Mouse (Mus musculus): ENCODE data around the gene Cdca8. TPM values are rescaled to one million over a fixed set of nuclear protein-coding genes. Genes with fewer than 3 reads are reported as not detected.

Gene Cdca8
- polyA plus RNA-seq (2012; rRNA removed): 62.8 and 68.2 TPM in 2 replicates

DNA sequence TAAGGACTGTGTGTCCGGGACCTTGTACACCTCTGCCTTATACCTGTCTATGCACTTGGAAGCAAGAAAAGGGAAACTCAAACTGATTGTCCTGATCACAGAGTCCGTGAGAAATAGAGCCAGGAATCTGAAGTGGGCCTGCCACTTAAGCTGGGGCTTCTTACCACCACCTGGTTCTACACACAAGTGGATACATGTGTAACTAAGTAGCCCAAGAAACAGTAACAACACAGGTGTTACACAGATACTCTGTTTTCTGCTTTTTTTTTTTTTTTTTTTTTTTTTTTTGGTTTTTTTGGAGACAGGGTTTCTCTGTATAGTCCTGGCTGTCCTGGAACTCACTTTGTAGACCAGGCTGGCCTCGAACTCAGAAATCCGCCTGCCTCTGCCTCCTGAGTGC lies at the start of gene Cdca8:
Gene Cdca8 (minus strand): TSS at position 101 of the 400 bp plus-strand sequence.

DNA sequence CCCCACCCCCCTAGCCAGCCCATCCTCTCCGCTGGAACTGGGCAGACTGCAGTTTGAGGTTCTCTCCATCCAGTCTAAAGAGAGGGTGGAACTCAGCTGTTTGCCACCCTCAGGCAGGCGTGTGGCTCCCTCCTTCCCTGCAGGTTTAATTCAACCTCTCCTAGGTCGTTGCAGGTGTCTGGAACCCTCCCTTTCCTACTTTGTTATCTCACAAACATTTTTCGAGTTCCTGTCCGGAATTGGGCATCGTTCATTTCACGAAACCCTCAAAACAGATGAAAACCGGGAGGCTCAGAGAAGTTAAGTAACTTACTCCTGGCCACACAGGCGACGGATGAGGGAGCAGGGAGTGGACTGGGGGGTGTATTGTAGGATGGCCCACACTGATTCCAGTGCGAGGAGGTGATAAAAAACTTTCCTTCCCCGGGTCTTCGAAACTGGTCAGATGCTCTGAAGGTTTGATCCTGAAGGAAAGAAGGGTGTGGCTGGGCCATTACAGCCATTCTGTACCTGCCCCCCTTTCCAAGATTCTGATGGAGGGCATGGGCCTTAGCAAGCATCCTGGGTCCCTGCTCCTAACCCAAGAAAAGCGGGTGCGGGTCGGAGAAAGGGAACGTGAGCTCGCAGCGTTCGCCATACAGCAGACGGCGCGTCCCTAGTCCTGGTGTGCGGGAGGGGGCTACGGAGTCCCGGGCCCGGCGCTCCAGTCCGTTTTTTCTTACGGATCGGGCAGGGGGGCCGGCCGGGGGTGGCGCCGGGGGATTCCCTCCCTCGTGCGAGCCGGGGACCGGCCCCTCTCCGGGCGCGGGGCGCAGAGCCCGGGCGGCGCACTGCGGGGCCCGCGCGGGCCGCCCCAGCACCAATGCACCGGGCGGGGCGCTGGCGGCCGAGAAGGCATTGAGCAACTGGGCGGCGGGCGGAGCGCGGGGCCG lies 46.8 kb upstream of the Cdca8 start, which contains the start of gene Rspo1:
Gene Rspo1 (plus strand): TSS at position 760 of the 932 bp plus-strand sequence.

DNA sequence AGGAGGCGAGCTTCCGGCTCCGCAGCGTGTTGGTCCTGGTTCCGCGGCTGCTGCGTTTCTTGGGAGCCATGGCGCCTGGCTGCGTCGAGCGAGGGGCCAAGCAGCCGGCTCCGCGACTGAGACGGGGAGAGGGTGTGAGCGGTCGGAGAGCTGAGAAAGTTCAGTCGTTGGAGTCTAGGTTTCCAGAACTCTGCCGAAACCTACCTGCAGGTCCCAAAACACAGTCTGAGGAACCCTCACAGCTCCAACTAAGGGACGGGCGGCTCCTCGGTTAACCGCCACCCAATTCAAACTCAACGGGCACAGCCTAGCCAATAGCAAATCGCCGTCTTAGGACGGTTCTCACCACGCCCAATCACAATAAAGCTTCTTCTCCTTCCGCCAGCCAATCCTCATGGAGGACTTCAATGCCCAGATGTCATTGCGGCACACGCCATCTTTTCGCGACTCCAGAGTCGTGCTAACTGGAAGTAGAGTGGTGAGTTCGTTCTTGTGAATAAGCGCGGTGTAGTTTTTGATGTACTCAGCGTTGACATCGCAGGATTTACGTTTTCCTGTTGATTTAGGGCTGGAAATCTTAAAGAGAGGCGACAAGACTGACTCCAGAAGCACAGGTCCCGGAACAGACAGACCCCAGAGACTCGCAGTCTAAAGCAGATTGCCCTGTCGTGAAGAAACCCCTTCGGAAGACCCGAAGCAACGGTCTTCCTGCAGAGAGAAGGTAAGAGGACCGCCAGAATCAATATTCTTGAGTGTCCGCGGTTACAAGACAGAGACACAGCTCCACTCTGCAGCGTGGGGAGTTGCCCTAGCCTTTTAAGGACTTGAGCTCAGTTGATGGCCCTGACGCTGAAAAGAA lies 2.3 kb downstream of the Cdca8 start, which contains the start of gene 9930104L06Rik:
Gene 9930104L06Rik (plus strand): TSS at position 436 of the 859 bp plus-strand sequence.

DNA sequence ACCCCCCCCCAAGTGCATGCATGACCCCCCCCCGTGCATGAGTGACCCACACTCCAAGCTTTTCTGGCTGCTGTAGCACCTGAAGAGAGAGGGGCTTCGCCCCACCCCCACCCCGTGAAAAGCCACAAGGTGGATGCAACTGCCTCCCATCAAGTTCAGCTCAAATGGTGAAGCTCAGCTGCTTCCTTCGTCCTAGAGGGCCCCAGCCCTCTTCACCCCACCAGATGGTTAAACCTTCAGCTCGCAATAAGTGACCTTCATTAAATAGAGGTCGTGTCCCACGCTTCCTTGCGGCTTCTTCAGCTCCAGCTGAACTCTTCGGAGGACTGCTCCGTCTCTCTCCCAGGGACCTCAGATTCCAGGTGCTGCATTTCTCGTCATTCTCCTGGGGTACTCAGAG lies 58.5 kb downstream of the Cdca8 start, which contains the start of gene Epha10:
Gene Epha10 (plus strand): TSS at position 301 of the 400 bp plus-strand sequence.

Other genes with a start within 250 kb of the Cdca8 start
- 18.1 and 18.4 TPM in 2 replicates for gene Utp11, start 245.7 kb downstream of the Cdca8 start, polyA plus RNA-seq (2012; rRNA removed)
- gene Fhl3, start 238.6 kb downstream of the Cdca8 start, polyA plus RNA-seq (2012; rRNA removed): 2.5 and 3.4 TPM in 2 replicates
- 46.1 and 50.2 TPM in 2 replicates for gene Sf3a3, start 224.5 kb downstream of the Cdca8 start, polyA plus RNA-seq (2012; rRNA removed)
- 29.7 and 37.7 TPM in 2 replicates for gene Inpp5b, start 197.5 kb downstream of the Cdca8 start, polyA plus RNA-seq (2012; rRNA removed)
- gene Mtf1, start 137.2 kb downstream of the Cdca8 start, polyA plus RNA-seq (2012; rRNA removed): 8.3 and 9.0 TPM in 2 replicates
- 19.6 and 27.2 TPM in 2 replicates for gene Yrdc, start 88.6 kb downstream of the Cdca8 start, polyA plus RNA-seq (2012; rRNA removed)
- gene 1110065P20Rik, start 88.1 kb downstream of the Cdca8 start, polyA plus RNA-seq (2012; rRNA removed): 9.4 and 10.3 TPM in 2 replicates
- 0.01 and 0.03 TPM in 2 replicates for gene Maneal, start 77.1 kb downstream of the Cdca8 start, polyA plus RNA-seq (2012; rRNA removed)
- 0.01 TPM in 1 of 2 replicates, not detected in the other for gene Epha10, start 58.4 kb downstream of the Cdca8 start, polyA plus RNA-seq (2012; rRNA removed)
- 5.5 and 7.0 TPM in 2 replicates for gene 9930104L06Rik, start 2.3 kb downstream of the Cdca8 start, polyA plus RNA-seq (2012; rRNA removed)
- gene Rspo1, start 47.1 kb upstream of the Cdca8 start, polyA plus RNA-seq (2012; rRNA removed): 0.75 and 0.92 TPM in 2 replicates
- 29.5 and 31.3 TPM in 2 replicates for gene Gnl2, start 77.3 kb upstream of the Cdca8 start, polyA plus RNA-seq (2012; rRNA removed)
- gene Dnali1, start 126.4 kb upstream of the Cdca8 start, polyA plus RNA-seq (2012; rRNA removed): 0.01 TPM in 1 of 2 replicates, not detected in the other
- 8.4 and 10.2 TPM in 2 replicates for gene Snip1, start 127.4 kb upstream of the Cdca8 start, polyA plus RNA-seq (2012; rRNA removed)
- gene Meaf6, start 145.8 kb upstream of the Cdca8 start, polyA plus RNA-seq (2012; rRNA removed): 12.4 and 16.9 TPM in 2 replicates
- gene Zc3h12a, start 188.5 kb upstream of the Cdca8 start, polyA plus RNA-seq (2012; rRNA removed): 0.85 and 0.89 TPM in 2 replicates

Data from liver, embryonic 14 days (tissue).